Mouse (Mus musculus) kidney, postnatal 36 days (tissue): ENCODE measurements around the gene Gm10358.
A peak's percentile ranks its signal among the peaks of the same experiment; 100 is the strongest.
"Not testable (repeated sequence)": the region's sequence is repeated elsewhere in the genome, so short reads cannot be mapped to it uniquely, and the experiment has no call there.

Experiments used
- DNase-seq, 2 experiments: peaks; one replicate each; pipeline ENCODE4 v3.0.0; 2021 to 2022; ENCODE audit warnings: mixed read lengths in 2 of 2

The Gm10358 gene

DNA sequence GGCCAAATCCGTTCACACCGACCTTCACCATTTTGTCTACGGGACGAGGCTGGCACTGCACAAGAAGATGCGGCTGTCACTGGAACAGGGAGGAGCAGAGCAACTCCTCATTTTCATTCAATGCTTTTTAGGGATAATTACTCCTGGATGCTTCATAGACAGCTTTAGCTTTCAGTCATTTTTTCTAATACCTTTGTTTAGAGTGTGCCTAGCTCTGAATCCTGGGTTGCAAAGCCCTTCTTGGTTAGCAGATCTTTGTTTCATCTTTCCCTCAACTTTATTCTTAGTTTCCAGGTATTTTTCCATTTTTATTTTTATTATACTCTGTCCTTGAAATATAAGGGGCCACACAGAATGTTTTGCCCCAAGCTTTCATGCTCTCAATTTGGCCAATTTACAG lies at the start of gene Gm10358:
TSS of gene Gm10358 (minus strand) at position 101 of the 400 bp plus-strand sequence.
- no peak for DNase-seq

DNA sequence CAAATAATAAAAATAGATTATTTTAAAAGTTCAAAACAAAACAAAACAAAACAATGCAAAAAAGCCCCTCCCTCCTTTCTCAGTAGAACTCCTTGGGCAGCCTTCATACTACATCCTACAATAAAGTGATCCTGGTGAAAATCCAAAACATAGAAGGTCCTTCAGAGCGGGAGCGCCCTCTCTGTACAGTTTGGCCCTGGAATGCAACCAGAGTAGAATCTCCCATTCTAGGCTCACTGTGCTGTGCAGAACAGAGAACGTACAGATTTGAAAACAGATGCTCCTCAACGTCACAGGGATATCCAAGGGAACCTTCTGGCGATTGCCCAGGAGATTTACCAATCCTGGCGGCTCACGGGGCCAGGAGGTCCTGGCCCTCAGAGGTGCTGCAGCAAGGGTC lies 42.0 kb upstream of the Gm10358 start, which contains the start of gene Iqcm:
TSS of gene Iqcm (plus strand) at position 301 of the 400 bp plus-strand sequence.
- no peak for DNase-seq

DNA sequence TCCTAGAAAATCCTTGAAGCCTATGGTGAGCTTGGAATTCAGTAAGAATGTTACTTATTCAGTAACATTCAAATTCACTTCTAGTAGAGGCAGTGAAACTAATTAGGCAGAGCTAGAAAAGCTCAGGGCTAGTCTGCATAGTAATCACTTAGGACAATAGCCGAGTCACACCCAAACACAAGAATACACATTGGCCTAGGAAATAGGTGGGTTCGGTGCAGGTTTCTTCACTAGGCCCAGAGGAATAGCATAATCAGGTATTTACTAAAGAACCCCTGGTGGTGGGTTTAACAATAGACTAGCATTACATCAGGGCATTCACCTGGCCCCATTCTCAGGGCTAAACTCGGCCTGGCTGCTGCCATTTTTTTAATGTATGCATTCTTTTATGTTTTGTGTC lies 9.3 kb upstream of the Gm10358 start:
- not testable (repeated sequence) for DNase-seq

DNA sequence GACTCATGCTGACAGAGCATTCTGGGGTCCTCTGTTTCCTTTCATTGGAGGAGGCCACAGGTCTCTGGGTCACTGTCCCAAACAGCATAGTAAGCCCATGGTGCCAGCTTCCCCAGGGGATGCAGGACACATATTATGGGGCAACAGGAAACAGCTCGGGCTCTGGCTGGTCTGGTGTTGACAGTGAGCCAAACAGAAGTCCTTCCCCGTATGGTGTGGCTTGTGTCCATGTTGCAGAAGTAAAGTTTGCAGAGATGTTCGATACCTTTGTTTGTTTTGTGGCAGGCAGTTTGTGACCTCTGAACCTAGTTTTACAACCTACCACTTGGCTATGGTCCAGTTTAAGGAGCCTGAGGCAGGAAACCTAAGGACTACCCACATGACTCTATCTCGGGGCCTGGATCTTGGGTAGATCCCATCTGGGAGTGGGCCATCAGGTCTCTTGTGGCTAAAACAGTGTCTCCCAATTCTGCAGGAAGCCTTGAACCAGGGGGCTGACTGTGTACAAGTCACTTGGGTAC lies 21.6 kb downstream of the Gm10358 start:
- no peak for DNase-seq

DNA sequence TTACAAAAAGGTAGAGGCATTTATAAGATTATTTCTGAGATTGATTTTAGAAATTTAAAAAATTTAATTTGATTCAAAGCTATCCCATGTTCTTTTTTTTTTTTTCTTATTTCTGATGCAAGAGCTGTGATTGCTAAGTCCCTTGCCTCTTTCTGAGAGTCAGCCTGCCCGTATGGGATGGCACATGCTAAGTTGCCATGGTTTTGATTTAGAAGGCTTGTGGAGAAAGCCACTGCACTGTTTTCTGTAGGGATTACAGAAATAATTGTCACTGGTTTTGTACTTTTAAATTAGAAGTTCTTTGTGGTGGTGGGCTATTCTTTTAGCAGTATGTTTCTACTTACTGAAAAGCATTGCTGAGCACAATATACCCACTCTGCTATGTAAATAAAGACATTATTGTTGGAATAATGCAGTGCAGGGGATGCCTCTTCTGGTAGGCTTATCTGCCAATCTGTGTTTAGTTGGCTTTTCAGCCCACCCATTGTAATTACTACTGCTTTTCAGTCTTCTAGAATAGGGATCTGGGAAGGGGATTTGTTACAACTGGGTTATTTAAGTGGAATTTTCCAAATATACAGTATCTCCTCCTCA lies 30.8 kb downstream of the Gm10358 start:
- DNase-seq: no peak

DNA sequence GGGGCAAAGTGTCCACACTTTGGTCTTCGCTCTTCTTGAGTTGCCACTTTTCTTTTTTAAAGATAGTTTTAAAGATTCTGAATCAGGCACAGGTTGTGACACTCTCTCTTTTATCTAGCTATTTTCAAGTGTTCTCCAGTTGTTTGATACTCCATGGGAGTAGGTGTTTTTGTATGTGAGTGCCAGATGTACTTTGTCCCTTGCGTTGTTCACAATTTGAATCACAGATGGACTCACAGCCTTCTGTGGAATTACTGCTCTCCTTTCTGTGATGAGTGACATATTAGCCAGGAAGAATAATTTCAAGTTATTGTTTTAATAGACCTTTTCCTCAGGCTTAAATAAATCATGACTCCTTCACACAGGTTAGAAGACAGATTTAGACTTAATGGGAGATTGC lies 34.4 kb downstream of the Gm10358 start:
- peak; percentile 39 to 41 for DNase-seq
